Mouse (Mus musculus): ENCODE results near the gene Hoxb13.

Gene Hoxb13

DNA sequence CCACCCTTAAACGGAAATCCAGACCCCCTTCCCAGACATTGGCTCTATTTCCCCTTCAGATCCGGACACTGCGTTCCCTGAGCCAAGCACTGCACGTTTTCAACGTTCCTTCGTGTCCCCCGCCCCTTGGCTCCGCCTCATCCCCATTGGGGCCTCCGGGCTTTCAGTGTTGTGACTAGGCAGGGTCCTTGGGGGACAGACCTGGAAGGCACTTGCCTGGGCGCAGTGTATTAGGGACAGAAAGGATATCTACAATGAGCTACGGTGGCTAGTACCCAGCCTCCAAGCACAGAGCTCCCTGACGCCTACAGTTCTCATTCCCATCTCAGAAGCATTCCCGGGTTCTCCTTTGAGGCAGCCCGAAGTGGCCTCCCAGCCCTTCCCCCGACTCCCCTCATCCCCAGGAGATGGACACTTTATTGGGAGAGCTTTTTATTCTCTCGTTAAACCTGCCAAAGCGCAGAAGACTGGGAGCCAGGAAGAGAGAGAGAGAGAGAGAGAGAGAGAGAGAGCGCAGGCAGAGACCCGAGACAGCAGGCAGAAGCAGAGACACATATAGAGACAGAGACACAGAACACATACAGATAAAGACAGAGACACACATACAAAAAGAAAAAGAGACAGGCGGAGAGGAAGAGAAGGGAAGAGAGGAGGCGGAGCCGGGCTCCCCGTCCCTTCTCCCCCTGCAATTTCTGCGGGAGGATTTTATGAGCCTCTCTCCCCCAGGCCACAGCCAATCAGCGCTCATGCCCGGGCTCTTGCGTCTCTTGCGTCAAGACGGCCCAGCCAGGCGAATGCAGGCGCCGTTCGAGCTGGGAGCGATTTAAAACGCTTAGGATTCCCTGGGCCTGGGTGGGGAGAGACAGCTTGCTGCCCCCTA, at the start of gene Hoxb13:
TSS of gene Hoxb13 (plus strand) at position 796 of the 880 bp plus-strand sequence.
- DNase-seq, result no peak

DNA sequence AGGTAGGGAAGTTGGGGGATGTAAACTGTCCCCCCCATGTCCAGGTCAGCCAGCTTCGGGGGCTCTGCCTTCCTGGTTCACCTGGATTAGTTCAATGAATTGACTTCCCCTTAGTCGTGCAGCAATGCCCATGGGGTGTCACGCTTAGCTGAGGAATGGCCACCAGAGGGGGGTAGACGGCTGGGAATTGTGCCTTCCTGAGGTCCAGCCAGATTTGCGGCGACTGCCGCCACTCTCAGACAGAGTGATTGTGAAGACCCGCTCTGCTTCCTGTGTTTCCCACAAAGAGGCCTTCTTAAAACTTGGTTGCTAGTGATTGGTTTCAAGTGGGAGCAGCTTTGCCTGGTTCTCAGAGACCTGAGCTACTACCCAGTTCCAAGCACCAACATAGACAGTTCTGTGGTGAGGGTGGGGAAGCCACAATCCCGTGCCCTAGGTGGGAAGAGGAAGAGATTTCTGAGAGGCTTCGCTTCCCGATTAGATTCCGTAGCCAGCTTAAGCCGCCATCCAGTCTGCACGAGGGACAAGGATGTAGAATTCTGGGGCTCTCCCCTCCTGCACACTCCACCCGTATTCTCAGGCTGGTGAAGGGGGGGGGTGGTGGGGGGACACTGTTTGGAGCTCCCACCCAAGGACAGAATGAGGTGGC, 48.4 kb upstream of the Hoxb13 start:
- peak; percentile 18 to 26 for DNase-seq

DNA sequence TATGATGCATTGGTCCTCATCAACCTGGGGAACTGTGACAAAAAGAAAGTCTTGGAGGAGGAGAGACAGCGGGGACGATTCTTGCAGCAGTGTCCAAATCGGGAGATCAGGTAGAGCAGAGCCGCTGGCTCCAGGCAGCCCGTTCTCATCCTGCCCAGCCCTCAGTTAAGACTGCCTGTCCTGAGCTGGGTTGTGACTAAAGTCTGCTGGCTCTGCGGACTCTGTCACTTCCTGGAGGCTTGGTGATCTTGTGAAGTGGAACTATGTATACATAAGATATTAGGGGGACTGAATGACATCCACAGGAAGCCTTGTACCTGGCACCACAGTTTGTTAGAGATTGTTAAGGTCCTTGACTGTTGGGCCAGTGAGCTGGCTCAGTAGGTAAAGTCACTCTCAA, 46.6 kb upstream of the Hoxb13 start:
- DNase-seq, result no peak

DNA sequence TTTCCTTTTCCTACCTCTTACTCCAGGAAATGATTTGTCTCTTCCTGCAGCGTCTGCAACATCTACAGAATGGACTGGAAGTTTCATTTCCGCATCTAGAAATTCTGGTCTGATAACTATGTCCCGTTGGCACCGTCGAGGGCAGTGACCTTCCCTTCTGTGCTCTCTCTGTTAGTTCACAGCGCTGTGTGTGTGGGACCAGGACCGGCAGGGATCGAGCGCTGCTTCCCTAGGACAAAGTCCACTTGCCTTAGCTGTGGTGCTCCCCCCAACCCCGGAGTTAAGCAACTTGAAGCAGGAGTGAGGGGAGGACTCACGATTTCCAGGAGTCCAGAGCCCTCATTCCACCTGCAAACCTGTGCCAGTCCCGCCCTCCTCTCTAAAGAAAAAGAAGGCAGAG, 29.3 kb upstream of the Hoxb13 start:
- DNase-seq, result no peak

DNA sequence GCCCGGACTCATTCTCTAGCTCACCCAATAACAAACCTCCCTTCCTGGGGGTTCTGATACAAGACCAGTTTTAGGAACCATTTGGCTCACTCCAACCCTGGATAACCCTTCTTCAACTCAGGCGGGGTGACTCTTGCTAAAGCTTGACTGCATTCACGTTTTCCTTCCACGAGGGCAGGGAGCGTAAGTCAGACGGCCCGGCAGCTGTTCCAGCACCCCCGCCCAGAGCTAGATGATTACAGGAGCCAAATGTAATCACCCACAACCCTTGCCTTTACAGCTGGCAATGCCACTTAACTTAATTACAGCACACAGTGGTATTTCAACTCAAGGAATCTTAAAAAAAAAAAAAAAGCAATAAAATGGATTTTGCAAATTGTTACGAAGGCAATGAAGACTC, 26.0 kb upstream of the Hoxb13 start:
- DNase-seq, result no peak

DNA sequence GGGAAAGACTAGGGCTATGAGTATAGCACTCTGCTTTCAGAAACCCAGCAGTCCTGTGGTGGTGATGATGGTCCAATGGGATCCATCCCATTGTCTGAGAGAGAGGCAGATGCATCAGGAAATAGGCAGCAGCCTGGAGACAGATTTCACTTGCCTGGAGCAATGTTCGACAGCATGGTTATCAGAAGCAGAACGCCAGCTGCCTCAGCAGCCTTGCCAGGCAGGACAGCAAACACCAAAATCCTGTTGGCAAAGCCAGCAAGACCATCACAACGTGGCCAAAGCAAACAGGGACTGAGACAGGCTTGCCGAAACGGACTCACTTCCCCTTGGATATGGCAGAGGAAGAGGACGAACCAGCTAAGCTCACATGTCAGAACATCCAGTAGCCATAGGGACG, 25.1 kb upstream of the Hoxb13 start:
- DNase-seq, result no peak

DNA sequence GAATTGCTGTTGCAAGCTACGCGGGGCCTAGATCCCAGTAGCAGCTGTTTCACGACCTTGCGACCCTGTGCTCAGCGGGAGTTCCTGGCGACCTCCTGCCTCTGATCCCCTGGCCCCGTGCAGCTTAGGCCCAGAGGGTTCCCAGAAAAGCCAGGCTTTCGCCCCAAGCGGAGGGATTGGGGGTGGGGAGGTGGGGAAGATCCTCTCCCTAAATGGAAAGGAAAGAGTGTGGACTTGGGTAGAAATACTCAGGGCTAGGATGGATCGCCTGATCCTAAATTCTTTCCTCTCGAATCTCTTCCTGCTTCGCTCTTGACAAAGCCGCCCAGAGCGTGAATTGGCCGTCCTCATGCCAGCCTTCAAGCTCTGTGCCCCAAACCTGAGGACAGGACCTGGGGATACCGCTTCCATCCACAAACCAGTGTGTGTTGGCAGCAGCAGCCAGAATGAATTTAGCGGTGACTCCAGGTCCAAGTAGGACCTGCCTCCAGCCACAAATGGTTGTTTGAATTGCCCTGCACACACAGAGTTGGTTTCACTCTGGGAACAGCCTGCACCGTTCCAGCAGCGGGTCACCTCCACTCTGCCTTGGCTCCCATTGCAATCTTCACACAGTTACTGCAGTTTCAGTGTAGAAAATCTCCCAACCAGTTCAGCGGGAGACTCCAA, 23.3 kb upstream of the Hoxb13 start:
- no peak for DNase-seq

DNA sequence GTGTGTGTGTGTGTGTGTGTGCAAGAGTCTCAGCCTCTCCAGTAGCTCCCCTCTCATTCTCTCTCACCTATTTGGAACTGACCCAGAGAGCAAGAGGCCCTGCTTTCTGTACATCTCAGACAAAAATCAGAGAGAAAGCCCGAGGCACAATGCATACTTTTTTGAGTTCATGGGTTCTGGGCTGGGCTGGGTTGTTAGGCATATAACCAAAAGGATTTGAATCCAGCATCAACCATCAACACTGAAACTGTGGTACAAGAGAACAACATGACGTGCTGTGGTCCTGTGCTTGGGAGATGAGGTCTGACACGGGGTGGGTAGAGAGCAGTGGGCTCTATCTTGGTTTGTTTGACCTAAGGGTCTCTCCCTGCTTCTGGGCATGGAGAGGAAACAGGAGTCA, 22.5 kb upstream of the Hoxb13 start:
- DNase-seq, result no peak

DNA sequence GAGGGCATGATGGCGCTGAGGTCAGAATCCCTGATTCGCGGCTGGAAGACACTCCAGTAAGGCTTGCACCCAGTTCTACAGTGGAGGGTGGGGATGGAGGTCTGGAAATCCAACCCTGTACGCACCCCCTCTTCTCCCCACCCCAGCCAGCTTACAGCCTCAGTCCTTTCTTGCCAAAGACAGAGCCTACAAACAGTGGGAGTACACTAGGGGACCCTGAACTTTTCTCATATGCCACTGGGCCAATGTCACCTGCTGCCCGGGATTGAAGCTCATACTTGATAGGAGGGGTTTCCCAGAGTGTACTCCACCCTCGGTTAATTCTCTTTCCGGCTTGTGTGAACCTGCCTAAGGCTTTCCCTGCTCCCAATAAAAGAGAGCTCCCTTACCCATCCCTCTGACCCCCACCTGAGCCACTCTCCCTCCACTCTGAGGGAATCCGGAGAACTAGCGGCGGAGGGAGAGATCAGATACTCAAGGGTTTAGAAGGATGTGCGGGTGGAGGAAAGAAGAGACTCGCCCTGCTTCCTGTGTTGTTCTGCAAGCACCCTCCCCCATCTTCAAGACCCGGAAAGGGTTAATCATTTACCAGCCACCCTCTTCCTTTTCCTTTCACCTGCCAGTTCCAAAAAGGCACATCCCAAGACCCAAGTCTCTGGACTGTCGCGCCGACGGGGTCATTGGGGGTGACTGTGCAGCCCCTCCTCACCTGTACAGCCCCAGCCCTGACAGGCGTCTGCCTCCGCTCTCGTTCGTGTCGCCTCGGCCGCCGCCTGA, 21.4 kb upstream of the Hoxb13 start:
- DNase-seq, result no peak

DNA sequence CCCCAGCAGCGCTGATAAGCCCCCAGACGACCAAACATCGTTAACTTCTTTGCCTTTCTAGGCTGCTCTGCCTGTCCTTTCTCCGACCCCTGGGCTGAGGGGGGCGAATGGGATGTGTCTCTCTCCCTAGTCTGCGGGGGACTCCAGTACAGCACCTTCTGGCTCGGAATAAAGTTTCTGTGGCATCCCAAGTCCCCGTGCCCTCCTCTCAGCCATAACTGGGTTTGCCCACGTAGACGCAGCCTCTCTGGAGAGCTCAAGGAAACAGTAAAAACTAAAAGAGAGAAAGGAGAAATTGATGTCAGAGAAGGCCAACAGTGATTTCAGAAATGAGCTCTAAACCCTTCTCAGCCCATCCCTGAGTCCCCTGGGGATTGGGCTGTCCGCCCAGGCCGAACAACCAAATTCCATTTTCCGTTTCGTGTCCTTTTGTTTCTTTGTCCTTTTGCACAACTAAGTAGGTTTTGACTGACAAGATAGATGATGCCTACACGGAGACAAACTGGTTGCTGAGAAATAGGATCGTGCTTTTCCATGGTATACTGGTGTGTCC, 20.8 kb upstream of the Hoxb13 start:
- no peak for DNase-seq

DNA sequence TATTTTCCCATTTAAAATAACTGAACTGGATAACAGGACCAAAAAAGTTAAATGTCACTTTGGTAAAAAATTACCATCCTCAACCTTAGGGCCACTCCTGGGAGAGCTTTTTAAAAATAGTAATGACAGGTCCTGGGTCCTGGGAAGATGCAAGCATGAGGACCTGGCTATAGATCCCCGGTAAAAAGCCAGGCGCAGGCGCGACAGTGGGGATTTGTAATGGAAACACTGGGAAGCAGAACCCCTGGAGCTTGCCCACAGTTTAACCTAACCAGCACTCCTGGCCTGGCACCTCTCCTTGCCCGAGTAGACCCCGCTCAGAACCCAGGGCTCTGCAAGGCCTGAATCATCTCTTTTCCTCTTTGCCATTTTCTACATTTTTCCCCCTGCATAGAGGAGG, 19.2 kb upstream of the Hoxb13 start:
- DNase-seq, result no peak

DNA sequence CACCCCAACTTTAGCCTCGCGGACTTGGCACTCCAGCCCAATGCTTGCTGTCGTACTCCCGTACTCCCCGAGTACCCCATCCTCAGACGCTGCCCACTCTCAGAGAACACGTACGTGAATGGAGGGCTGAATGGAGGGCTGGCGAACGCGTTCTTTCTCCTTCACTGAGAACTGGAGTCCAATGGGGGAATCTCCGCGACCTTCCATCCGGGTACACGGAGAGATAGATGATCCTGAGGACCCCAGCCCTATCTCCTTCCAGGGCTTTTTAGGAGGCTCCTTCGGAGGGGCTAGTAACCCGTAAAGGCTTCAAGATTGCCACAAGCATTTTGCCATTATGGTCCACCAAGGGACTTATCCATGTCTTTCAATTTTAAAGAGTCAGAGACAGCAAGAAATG, 18.6 kb upstream of the Hoxb13 start:
- no peak for DNase-seq

DNA sequence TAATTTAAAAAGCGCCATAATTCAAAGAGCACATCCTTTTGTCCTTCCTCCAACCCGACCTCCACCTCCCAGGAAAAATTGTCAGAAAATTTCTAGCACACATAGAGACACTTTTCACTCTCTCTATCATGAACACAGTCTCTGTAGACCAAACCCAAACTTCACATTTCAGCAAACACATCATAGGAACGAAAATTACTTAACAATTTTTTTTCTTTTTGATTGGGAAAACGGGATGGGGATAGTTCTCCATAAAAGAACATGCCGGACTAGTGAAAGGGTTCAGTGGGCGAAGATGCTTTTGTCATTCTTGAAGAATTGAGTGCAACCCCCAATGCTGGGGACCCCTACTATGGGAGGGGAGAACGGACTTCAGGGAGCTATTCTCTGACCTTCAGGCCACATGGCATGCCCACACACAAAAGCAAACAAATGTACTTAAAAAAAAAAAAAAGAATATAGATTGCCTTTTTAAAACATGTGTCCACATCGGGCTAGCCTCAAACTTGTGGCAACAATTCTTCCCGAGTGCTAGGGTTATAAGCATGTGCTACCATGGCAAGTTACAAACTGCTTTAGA, 18.1 kb upstream of the Hoxb13 start:
- DNase-seq, result no peak

DNA sequence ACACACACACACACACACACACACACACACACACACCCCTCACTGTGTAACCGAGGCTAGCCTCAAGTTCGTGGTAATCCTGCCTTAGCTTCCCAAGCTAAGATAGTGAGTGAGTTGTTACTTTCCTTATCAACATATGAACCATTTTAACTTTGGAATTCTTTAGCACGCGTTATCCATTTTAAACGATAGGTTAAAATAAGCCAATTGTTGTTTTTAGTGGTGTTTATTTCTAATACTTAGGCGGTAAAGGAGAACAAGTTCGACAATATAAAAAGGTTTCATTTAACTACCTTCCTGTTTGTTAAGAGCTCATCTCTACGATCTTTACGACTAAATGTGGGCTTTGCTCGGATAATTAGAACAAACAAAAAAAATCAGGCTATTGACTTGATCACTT, 17.3 kb upstream of the Hoxb13 start:
- DNase-seq, result no peak

DNA sequence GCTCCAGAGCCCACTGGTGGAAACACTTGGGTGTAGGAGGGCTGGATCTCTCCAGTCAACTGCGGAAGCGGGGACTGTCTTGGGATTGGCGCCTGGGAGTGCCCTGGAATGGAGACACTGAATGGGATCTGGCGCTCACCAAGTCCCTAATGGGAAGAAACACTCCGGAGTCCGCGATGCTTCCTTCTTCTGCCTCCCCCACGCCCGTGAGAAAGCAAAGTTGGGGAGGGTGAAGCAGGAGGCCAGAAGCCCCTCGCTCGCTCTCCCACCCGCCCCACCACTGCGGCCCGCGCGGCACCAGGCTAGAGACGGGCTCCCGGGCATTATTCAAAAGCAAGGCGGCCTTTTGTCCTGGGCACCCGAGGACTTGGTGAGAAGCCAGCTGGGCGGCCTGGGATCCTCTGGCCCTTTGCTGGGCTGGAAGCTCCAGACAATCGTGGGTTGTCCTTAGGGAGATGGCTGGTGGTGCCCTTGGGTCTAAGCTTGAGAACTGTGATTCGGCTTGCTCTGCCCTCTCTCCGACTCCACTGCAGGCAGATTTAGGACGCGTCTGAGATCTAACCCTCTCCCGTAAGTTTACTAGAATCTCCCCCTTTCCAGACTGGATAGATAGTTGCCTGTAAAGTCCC, 16.5 kb upstream of the Hoxb13 start:
- no peak for DNase-seq

DNA sequence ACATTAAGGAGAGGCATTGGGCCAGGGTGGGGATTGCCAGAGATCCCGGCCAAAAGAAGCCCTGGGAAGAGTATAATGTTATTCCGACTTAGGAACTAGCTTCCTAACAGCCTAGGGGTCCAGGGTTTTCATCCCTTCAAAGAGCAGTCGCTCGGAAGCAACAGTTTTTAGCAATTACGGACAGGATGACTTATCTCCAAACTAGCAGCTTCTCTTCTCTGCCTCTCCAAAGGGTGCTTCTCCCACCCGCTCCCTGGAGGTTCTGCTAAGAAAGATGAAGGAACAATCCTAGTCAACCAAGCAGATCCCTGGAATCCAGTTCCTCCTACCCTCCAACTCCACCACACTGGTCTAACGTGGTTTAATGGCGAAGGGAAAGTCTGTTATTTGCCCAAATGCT, 15.8 kb upstream of the Hoxb13 start:
- DNase-seq, result no peak

DNA sequence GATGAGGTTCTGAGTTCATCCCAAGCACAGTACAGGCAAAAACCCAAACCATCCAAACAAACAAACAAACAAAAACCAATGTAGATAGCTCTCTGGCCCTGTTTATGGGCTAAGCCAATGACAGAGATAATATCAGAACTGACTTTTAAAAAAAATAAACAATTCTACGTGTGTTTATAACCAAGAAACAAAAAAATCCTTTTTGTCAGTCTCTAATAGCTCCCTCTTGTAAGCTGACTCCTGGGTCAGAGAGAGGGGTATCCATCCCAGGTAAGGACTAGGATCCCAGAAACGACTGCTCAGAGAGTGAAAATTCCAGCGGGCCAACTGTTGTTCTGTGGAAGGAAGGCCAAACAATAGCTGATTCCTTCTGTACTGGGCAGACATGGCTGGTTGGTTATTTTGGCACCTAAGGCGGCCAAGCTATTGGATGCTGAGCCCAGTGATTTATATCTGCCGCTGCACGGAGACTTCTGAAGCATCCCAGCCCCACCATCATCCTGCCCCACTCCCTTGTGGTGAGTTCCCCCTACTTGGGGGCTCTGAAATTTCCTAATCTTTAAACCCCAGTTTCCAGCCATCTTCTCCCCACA, 15.1 kb upstream of the Hoxb13 start:
- DNase-seq, result no peak

DNA sequence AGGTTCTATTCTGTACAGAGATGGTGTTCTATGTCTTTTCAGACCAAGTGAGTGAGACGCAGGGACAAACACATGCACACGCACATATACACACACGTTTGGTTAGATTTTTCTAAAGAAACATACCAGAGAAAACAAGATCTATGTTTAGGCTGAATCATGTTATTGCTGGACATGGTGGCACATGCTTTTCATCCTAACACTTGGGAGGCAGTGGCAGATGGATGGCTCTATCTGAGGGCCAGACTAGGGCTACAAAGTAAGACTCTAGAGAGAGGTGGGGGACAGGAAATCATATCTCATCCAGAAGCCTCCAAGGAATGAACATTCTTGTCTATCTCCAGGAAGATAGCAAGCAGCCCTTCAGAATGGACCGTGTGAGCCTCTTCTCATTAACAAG, 13.1 kb upstream of the Hoxb13 start:
- no peak for DNase-seq

DNA sequence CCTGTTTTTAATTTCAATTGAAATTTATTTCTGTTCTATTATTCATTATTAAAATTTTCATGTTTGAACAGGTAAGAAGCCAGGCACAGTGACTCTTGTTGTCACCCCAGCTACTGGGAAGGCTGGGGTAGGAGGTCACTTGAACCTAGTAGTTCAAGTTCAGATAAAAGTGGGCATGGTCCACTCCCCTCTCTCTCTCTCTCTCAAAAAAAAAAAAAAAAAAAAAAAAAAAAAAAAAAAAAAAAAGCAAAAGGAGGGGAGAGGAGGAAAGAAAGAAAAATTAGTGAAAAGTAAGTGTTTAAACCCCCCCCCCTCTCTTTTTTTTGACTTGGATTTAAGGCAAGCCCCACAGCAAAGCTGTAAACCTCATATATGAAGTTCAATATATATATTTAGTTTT, 9.9 kb upstream of the Hoxb13 start:
- DNase-seq, result no peak

DNA sequence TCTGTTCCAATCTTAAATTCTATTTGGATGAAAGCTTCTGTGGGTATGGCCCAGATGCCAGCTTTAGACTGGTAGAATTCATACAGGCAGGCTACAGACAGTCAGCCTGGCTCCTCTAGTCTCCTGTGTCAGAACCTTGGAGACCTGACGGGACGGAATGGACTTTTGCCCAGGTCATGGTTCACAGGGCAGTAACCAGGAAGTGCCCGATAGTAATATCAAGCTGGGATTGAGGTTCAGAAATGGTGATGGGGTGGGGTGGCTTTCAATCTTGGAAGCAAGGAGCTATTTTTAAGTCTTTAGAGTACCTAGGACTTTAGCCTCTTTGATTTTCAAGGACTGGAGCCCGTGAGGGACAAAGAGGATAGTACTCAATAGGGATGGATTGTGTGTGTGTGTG, 6.8 kb upstream of the Hoxb13 start:
- DNase-seq, result no peak

DNA sequence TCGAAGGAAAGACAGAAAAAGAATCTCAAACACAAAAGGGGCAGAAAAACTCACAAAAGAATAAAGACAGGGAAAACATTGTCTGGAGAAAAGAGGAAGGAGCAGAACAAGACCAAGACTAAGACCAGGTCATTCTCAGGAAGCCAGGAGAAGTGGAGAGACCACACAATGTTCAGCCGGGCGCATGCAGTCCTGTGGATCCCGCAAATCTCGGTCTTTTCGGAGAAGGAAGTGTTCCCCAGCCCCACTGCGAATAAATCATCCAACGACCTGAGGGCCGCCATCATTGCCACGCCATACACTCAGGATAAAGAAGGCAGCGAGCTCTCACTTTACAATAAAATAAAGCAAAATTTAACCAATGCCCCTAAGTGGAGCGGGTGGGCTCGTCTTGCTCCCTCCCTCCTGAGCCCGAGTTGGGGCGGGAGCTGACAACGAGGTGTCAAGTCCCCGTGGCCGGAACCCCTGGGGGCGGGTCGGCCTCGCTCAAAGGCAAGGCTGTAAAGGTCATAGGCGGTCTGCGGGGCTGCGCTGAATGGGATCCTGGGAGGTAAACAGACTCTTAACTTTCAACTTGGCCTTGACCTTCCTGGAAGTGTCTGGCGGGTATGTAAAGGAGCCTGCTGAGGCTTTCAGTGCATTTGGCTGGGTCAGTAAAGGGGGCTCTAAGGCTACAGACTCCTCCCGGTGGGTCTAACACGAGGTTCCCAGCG, 4.2 kb upstream of the Hoxb13 start:
- DNase-seq, result no peak

All from thymus, postnatal 36 days (tissue).